Mouse (Mus musculus): ENCODE measurements at regions not wholly inside any gene's neighbourhood (a gene's known extent, or its start where the extent isn't known, plus 50 kb on each side); places are given as distances from the start of the nearest gene placed in this dataset.

GRCm38 (mm10) chr2:161470844-161471243 lies 362.0 kb upstream of the Chd6 start:
- DNase-seq, result no peak

GRCm38 (mm10) chr2:161470025-161470424 lies 361.1 kb upstream of the Chd6 start:
- DNase-seq, result peak; percentile 3 to 34

GRCm38 (mm10) chr2:161467035-161467434 lies 358.2 kb upstream of the Chd6 start:
- no peak for DNase-seq

- peak; percentile 3 to 18 for DNase-seq
Observed at GRCm38 (mm10) chr2:161460600-161460999, 351.7 kb upstream of the Chd6 start.

GRCm38 (mm10) chr2:161454466-161454865 lies 345.6 kb upstream of the Chd6 start:
- DNase-seq, result no peak

GRCm38 (mm10) chr2:161433816-161434215 lies 324.9 kb upstream of the Chd6 start:
- DNase-seq, result no peak

- no peak for DNase-seq
Observed at GRCm38 (mm10) chr2:161429294-161429693, 320.4 kb upstream of the Chd6 start.

- peak; percentile 1 to 28 for DNase-seq
Observed at GRCm38 (mm10) chr2:161425587-161425986, 316.7 kb upstream of the Chd6 start.

GRCm38 (mm10) chr2:161418062-161418461 lies 309.2 kb upstream of the Chd6 start:
- DNase-seq, result no peak

GRCm38 (mm10) chr2:161416218-161416927 lies 307.5 kb upstream of the Chd6 start:
- no peak for DNase-seq

GRCm38 (mm10) chr2:161408306-161408705 lies 299.4 kb upstream of the Chd6 start:
- no peak for DNase-seq

- DNase-seq, result no peak
Observed at GRCm38 (mm10) chr2:161405847-161406384, 297.0 kb upstream of the Chd6 start.

GRCm38 (mm10) chr2:161398061-161398460 lies 289.2 kb upstream of the Chd6 start:
- DNase-seq, result no peak

GRCm38 (mm10) chr2:161390954-161391690 lies 282.2 kb upstream of the Chd6 start:
- no peak for DNase-seq

GRCm38 (mm10) chr2:161389318-161389835 lies 280.5 kb upstream of the Chd6 start:
- no peak for DNase-seq

GRCm38 (mm10) chr2:161387054-161387453 lies 278.2 kb upstream of the Chd6 start:
- DNase-seq, result no peak

- DNase-seq, result no peak
Observed at GRCm38 (mm10) chr2:161382411-161382810, 273.5 kb upstream of the Chd6 start.

- no peak for DNase-seq
Observed at GRCm38 (mm10) chr2:161378313-161378712, 269.4 kb upstream of the Chd6 start.

GRCm38 (mm10) chr2:161362325-161362724 lies 253.4 kb upstream of the Chd6 start:
- no peak for DNase-seq

- DNase-seq, result no peak
Observed at GRCm38 (mm10) chr2:161349110-161349509, 240.2 kb upstream of the Chd6 start.

- no peak for DNase-seq
Observed at GRCm38 (mm10) chr2:161344018-161344417, 235.1 kb upstream of the Chd6 start.

GRCm38 (mm10) chr2:161342648-161343047 lies 233.8 kb upstream of the Chd6 start:
- DNase-seq, result no peak

GRCm38 (mm10) chr2:161341368-161341891 lies 232.6 kb upstream of the Chd6 start:
- peak; percentile 26 to 41 for DNase-seq

GRCm38 (mm10) chr2:161340291-161340690 lies 231.4 kb upstream of the Chd6 start:
- DNase-seq, result no peak

All from kidney, postnatal 36 days (tissue).